Comparison of ENCODE assay signal across 28 mouse cellular contexts in genomic region chr6:18360955-18361354, GRCm38 (mm10).
DNase-seq lines count a peak whose midpoint lies in the region; ATAC-seq and TF ChIP-seq lines count a peak whose summit lies in the region.
"Had no signal": no experiment of that assay in that cellular context is flagged by ENCODE, and none has a peak within 500 bp of the region (broad histone marks: within the 10 kb centered on the region; RNA-seq: fewer than 3 reads in every experiment).

No protein-coding gene starts in this region.

- no peak overlapping the region for H3K9ac ChIP-seq in forebrain, postnatal 0 days
- H3K9ac ChIP-seq in forebrain, embryonic 16.5 days (replicated peaks; ENCODE audit: low read depth, low read length), result no peak overlapping the region
- no peak overlapping the region for H3K9ac ChIP-seq in midbrain, postnatal 0 days (replicated peaks; ENCODE audit: low read length, poor library complexity, severe bottlenecking)
- H3K9ac ChIP-seq: embryonic facial prominence, embryonic 13.5 days; forebrain, embryonic 15.5 days; heart, embryonic 13.5 days; hindbrain, embryonic 15.5 days; limb, embryonic 15.5 days; neural tube, embryonic 12.5 days had no signal

- peak; percentile 24; the same call in 1 of the 2 replicates for TF ChIP-seq CTCF in forebrain, postnatal 0 days (IDR thresholded peaks at IDR 0.05; ENCODE audit: low read depth)
- TF ChIP-seq CTCF in layer of hippocampus, adult 2 months (conservative IDR thresholded peaks at IDR 0.05), result peak; percentile 44
- peak; percentile 28 for TF ChIP-seq CTCF in midbrain, postnatal 0 days (IDR thresholded peaks at IDR 0.05)

- no peaks in the 10 kb centered on the region for H3K36me3 ChIP-seq in forebrain, postnatal 0 days (ENCODE audit: insufficient read depth)
- H3K36me3 ChIP-seq in forebrain, embryonic 16.5 days (ENCODE audit: control insufficient read depth, insufficient read depth), result peaks cover 2% of the 10 kb centered on the region; the same call in 1 of the 2 replicates
- 0 out of 2 replicates have a peak, but pooled peaks cover 2% of the 10 kb centered on the region for H3K36me3 ChIP-seq in midbrain, postnatal 0 days (ENCODE audit: insufficient read depth, low read length)
- H3K36me3 ChIP-seq in midbrain, embryonic 10.5 days, result no peaks in the 10 kb centered on the region
- H3K36me3 ChIP-seq: embryonic facial prominence, embryonic 13.5 days; forebrain, embryonic 10.5 days; heart, embryonic 13.5 days; hindbrain, embryonic 15.5 days; limb, embryonic 10.5 days; limb, embryonic 15.5 days; neural tube, embryonic 12.5 days had no signal

- H3K27ac ChIP-seq in forebrain, postnatal 0 days (ENCODE audit: low read depth, low read length), result no peak overlapping the region
- no peak overlapping the region for H3K27ac ChIP-seq in forebrain, embryonic 16.5 days (ENCODE audit: low read length)
- no peak overlapping the region for H3K27ac ChIP-seq in layer of hippocampus, adult 2 months
- no peak overlapping the region for H3K27ac ChIP-seq in midbrain, postnatal 0 days (ENCODE audit: low read depth, low read length)
- no peak overlapping the region for H3K27ac ChIP-seq in midbrain, embryonic 10.5 days (replicated peaks)
- H3K27ac ChIP-seq: embryonic facial prominence, embryonic 13.5 days; forebrain, embryonic 10.5 days; forebrain, embryonic 15.5 days; heart, embryonic 13.5 days; hindbrain, embryonic 15.5 days; limb, embryonic 10.5 days; limb, embryonic 15.5 days; neural tube, embryonic 12.5 days had no signal

- intact Hi-C loops in left cerebral cortex, postnatal 4 days (cut with DNase I), result no loop called here

- no peaks in the 10 kb centered on the region for H3K9me3 ChIP-seq in forebrain, postnatal 0 days (ENCODE audit: low read length)
- H3K9me3 ChIP-seq in forebrain, embryonic 16.5 days (ENCODE audit: control insufficient read depth, low read length), result no peaks in the 10 kb centered on the region
- H3K9me3 ChIP-seq in midbrain, postnatal 0 days (ENCODE audit: low read length), result no peaks in the 10 kb centered on the region
- no peaks in the 10 kb centered on the region for H3K9me3 ChIP-seq in midbrain, embryonic 10.5 days (replicated peaks)
- H3K9me3 ChIP-seq: embryonic facial prominence, embryonic 13.5 days; forebrain, embryonic 10.5 days; forebrain, embryonic 15.5 days; heart, embryonic 13.5 days; hindbrain, embryonic 15.5 days; limb, embryonic 10.5 days; limb, embryonic 15.5 days; neural tube, embryonic 12.5 days had no signal

- no peak overlapping the region for H3K4me3 ChIP-seq in forebrain, postnatal 0 days (ENCODE audit: low read depth, low read length)
- H3K4me3 ChIP-seq in forebrain, embryonic 16.5 days (replicated peaks; ENCODE audit: low read length), result no peak overlapping the region
- H3K4me3 ChIP-seq in layer of hippocampus, adult 2 months, result no peak overlapping the region
- no peak overlapping the region for H3K4me3 ChIP-seq in midbrain, postnatal 0 days (ENCODE audit: low read depth, low read length)
- H3K4me3 ChIP-seq in midbrain, embryonic 10.5 days, result no peak overlapping the region
- H3K4me3 ChIP-seq: embryonic facial prominence, embryonic 13.5 days; forebrain, embryonic 10.5 days; forebrain, embryonic 15.5 days; heart, embryonic 13.5 days; hindbrain, embryonic 15.5 days; limb, embryonic 10.5 days; limb, embryonic 15.5 days; myocyte; neural tube, embryonic 12.5 days had no signal

- H3K4me1 ChIP-seq in forebrain, postnatal 0 days (ENCODE audit: insufficient read depth), result no peaks in the 10 kb centered on the region
- H3K4me1 ChIP-seq in forebrain, embryonic 16.5 days (replicated peaks; ENCODE audit: control insufficient read depth, insufficient read depth, low read length), result no peaks in the 10 kb centered on the region
- 0 out of 2 replicates have a peak, but pooled peaks cover 4% of the 10 kb centered on the region for H3K4me1 ChIP-seq in midbrain, postnatal 0 days (ENCODE audit: insufficient read depth, low read length)
- H3K4me1 ChIP-seq in midbrain, embryonic 10.5 days, result peaks cover 6% of the 10 kb centered on the region
- H3K4me1 ChIP-seq: embryonic facial prominence, embryonic 13.5 days; forebrain, embryonic 10.5 days; forebrain, embryonic 15.5 days; heart, embryonic 13.5 days; hindbrain, embryonic 15.5 days; limb, embryonic 10.5 days; limb, embryonic 15.5 days; neural tube, embryonic 12.5 days had no signal

- DNase-seq in forebrain, postnatal 0 days, result no peak
- DNase-seq in layer of hippocampus, adult 2 months (ENCODE audit: low spot score in 2 of 2), result no peak
- DNase-seq in layer of hippocampus, postnatal 10 days (ENCODE audit: low spot score in 2 of 2), result no peak
- no peak for DNase-seq in midbrain, postnatal 0 days (ENCODE audit: low spot score)
- no peak for DNase-seq in midbrain, embryonic 10.5 days (ENCODE audit: low spot score)
- DNase-seq in adrenal gland, adult 8-10 months, result no peak
- DNase-seq in left cerebral cortex, postnatal 4 days, result no peak
- DNase-seq: adrenal gland, postnatal 25 days; cerebellum, adult 11-12 months; cerebellum, adult 9-11 months; gastrocnemius, postnatal 10 days; heart, postnatal 10 days; kidney, adult 8-10 months; kidney, postnatal 25 days; layer of hippocampus, postnatal 36 days; lung, postnatal 14 days had no signal

- no peak for ATAC-seq in forebrain, postnatal 0 days
- no peak for ATAC-seq in forebrain, embryonic 16.5 days
- ATAC-seq in midbrain, postnatal 0 days (ENCODE audit: low FRiP score), result no peak
- ATAC-seq: forebrain, embryonic 15.5 days; midbrain, embryonic 16.5 days had no signal

- no peak overlapping the region for H3K4me2 ChIP-seq in forebrain, postnatal 0 days (ENCODE audit: low read depth)
- no peak overlapping the region for H3K4me2 ChIP-seq in forebrain, embryonic 16.5 days (ENCODE audit: low read length)
- no peak overlapping the region for H3K4me2 ChIP-seq in midbrain, postnatal 0 days (ENCODE audit: low read depth, low read length, poor library complexity, severe bottlenecking)
- H3K4me2 ChIP-seq: embryonic facial prominence, embryonic 13.5 days; forebrain, embryonic 15.5 days; heart, embryonic 13.5 days; hindbrain, embryonic 15.5 days; limb, embryonic 15.5 days; midbrain, embryonic 11.5 days; neural tube, embryonic 12.5 days had no signal

- no peaks in the 10 kb centered on the region for H3K27me3 ChIP-seq in forebrain, postnatal 0 days (ENCODE audit: insufficient read depth, low read length)
- no peaks in the 10 kb centered on the region for H3K27me3 ChIP-seq in forebrain, embryonic 16.5 days (replicated peaks; ENCODE audit: control insufficient read depth, insufficient read depth, low read length)
- no peaks in the 10 kb centered on the region for H3K27me3 ChIP-seq in midbrain, postnatal 0 days (ENCODE audit: insufficient read depth, low read length)
- H3K27me3 ChIP-seq in midbrain, embryonic 10.5 days (ENCODE audit: low read depth, poor library complexity, severe bottlenecking), result no peaks in the 10 kb centered on the region
- H3K27me3 ChIP-seq: embryonic facial prominence, embryonic 13.5 days; forebrain, embryonic 15.5 days; heart, embryonic 13.5 days; hindbrain, embryonic 15.5 days; limb, embryonic 15.5 days; neural tube, embryonic 12.5 days had no signal
